Mouse (Mus musculus): Measurements from ENCODE around the gene Speg.

- no peak for TF ChIP-seq CTCF (conservative IDR thresholded peaks at IDR 0.05; ENCODE audit: insufficient read depth, insufficient read length, low read depth, low read length)
- no peak for TF ChIP-seq POLR2A (IDR thresholded peaks at IDR 0.05; ENCODE audit: low read depth, low read length)
Measured at GRCm38 (mm10) chr1:75360112-75361031, 14.7 kb upstream of the Speg start, which contains the start of gene Des.
